Mouse (Mus musculus): ENCODE results near the gene Rnf183.

Rnf183 gene

GRCm38 (mm10) chr4:62435081-62435480 lies at the start of gene Rnf183:
TSS of gene Rnf183 (minus strand) at chr4:62435252.
- TF ChIP-seq GATA4 (IDR thresholded peaks at IDR 0.05; ENCODE audit: insufficient replicate concordance, low read length): no peak

- TF ChIP-seq GATA4 (IDR thresholded peaks at IDR 0.05; ENCODE audit: insufficient replicate concordance, low read length): no peak
Measured at GRCm38 (mm10) chr4:62480709-62481605, 45.9 kb upstream of the Rnf183 start.

GRCm38 (mm10) chr4:62479937-62480708 lies 45.1 kb upstream of the Rnf183 start, which contains the start of gene Bspry:
TSS of gene Bspry (plus strand) at chr4:62480053.
- TF ChIP-seq GATA4 (IDR thresholded peaks at IDR 0.05; ENCODE audit: insufficient replicate concordance, low read length): no peak

GRCm38 (mm10) chr4:62477542-62478244 lies 42.6 kb upstream of the Rnf183 start:
- no peak for TF ChIP-seq GATA4 (IDR thresholded peaks at IDR 0.05; ENCODE audit: insufficient replicate concordance, low read length)

GRCm38 (mm10) chr4:62475793-62476192 lies 40.7 kb upstream of the Rnf183 start:
- TF ChIP-seq GATA4 (IDR thresholded peaks at IDR 0.05; ENCODE audit: insufficient replicate concordance, low read length): no peak

GRCm38 (mm10) chr4:62475131-62475530 lies 40.1 kb upstream of the Rnf183 start:
- no peak for TF ChIP-seq GATA4 (IDR thresholded peaks at IDR 0.05; ENCODE audit: insufficient replicate concordance, low read length)

- no peak for TF ChIP-seq GATA4 (IDR thresholded peaks at IDR 0.05; ENCODE audit: insufficient replicate concordance, low read length)
Measured at GRCm38 (mm10) chr4:62472071-62472470, 37.0 kb upstream of the Rnf183 start.

- TF ChIP-seq GATA4 (IDR thresholded peaks at IDR 0.05; ENCODE audit: insufficient replicate concordance, low read length): no peak; the same call in 1 of the 2 replicates
Measured at GRCm38 (mm10) chr4:62470598-62471051, 35.6 kb upstream of the Rnf183 start, which contains the start of gene Wdr31. TSS of gene Wdr31 (minus strand) at chr4:62470896.

GRCm38 (mm10) chr4:62468158-62468557 lies 33.1 kb upstream of the Rnf183 start:
- no peak for TF ChIP-seq GATA4 (IDR thresholded peaks at IDR 0.05; ENCODE audit: insufficient replicate concordance, low read length)

- no peak for TF ChIP-seq GATA4 (IDR thresholded peaks at IDR 0.05; ENCODE audit: insufficient replicate concordance, low read length)
Measured at GRCm38 (mm10) chr4:62463124-62463523, 28.1 kb upstream of the Rnf183 start.

GRCm38 (mm10) chr4:62460348-62460747 lies 25.3 kb upstream of the Rnf183 start:
- TF ChIP-seq GATA4 (IDR thresholded peaks at IDR 0.05; ENCODE audit: insufficient replicate concordance, low read length): no peak

- TF ChIP-seq GATA4 (IDR thresholded peaks at IDR 0.05; ENCODE audit: insufficient replicate concordance, low read length): no peak
Measured at GRCm38 (mm10) chr4:62459081-62459480, 24.0 kb upstream of the Rnf183 start.

- TF ChIP-seq GATA4 (IDR thresholded peaks at IDR 0.05; ENCODE audit: insufficient replicate concordance, low read length): no peak
Measured at GRCm38 (mm10) chr4:62454995-62455394, 19.9 kb upstream of the Rnf183 start.

- no peak for TF ChIP-seq GATA4 (IDR thresholded peaks at IDR 0.05; ENCODE audit: insufficient replicate concordance, low read length)
Measured at GRCm38 (mm10) chr4:62440986-62441385, 5.9 kb upstream of the Rnf183 start.

- TF ChIP-seq GATA4 (IDR thresholded peaks at IDR 0.05; ENCODE audit: insufficient replicate concordance, low read length): peak; percentile 70; the same call in 1 of the 2 replicates
Measured at GRCm38 (mm10) chr4:62440544-62440943, 5.5 kb upstream of the Rnf183 start.
